Mouse (Mus musculus): ENCODE data around the gene Cyp2w1. TPM values are rescaled to one million over a fixed set of nuclear protein-coding genes. Genes with fewer than 3 reads are reported as not detected.
"Not testable (repeated sequence)": the region's sequence is repeated elsewhere in the genome, so short reads cannot be mapped to it uniquely, and the experiment has no call there.

Cyp2w1 gene
- total RNA-seq, 2 experiments from 2014 or later, result not detected

- DNase-seq, result peak; percentile 97 to 98
- intact Hi-C loops (cut with DNase I), result no loop called here
These were observed 28.2 kb downstream of the Cyp2w1 start for GRCm38 (mm10) chr5:139380385-139381248.

- DNase-seq, result no peak
These were observed 29.4 kb downstream of the Cyp2w1 start for GRCm38 (mm10) chr5:139381586-139382513.

GRCm38 (mm10) chr5:139382760-139383159 is 30.3 kb downstream of the Cyp2w1 start:
- peak; percentile 66 to 70 for DNase-seq
- intact Hi-C loops (cut with DNase I), result loop anchor here (2.0 kb wide), 1 partner anchor 14 kb away; no protein-coding TSS in a partner anchor

More at GRCm38 (mm10) chr5:139381586-139382513, 29.4 kb downstream of the Cyp2w1 start:
- intact Hi-C loops (cut with DNase I), result loop anchor here (2.0 kb wide), 1 partner anchor 13 kb away; no protein-coding TSS in a partner anchor

GRCm38 (mm10) chr5:139383234-139383633 is 30.8 kb downstream of the Cyp2w1 start:
- intact Hi-C loops (cut with DNase I), result loop anchor here (2.0 kb wide), 1 partner anchor 14 kb away; no protein-coding TSS in a partner anchor
- DNase-seq, result no peak

- no peak for DNase-seq
These were observed 32.1 kb downstream of the Cyp2w1 start for GRCm38 (mm10) chr5:139384531-139384930.

GRCm38 (mm10) chr5:139386047-139386446 is 33.6 kb downstream of the Cyp2w1 start:
- no peak for DNase-seq
- intact Hi-C loops (cut with DNase I), result no loop called here

More at GRCm38 (mm10) chr5:139384531-139384930, 32.1 kb downstream of the Cyp2w1 start:
- intact Hi-C loops (cut with DNase I), result no loop called here

- no peak for DNase-seq
- intact Hi-C loops (cut with DNase I), result no loop called here
These were observed 35.1 kb downstream of the Cyp2w1 start for GRCm38 (mm10) chr5:139387329-139388194.

GRCm38 (mm10) chr5:139388195-139388570 is 35.8 kb downstream of the Cyp2w1 start:
- DNase-seq, result no peak
- intact Hi-C loops (cut with DNase I), result no loop called here

- no peak for DNase-seq
- intact Hi-C loops (cut with DNase I), result no loop called here
These were observed 36.6 kb downstream of the Cyp2w1 start for GRCm38 (mm10) chr5:139388694-139389675.

- intact Hi-C loops (cut with DNase I), result no loop called here
- peak; percentile 73 to 74 for DNase-seq
These were observed 37.3 kb downstream of the Cyp2w1 start for GRCm38 (mm10) chr5:139389676-139390061.

- DNase-seq; intact Hi-C loops (cut with DNase I): not testable (repeated sequence)
These were observed 38.1 kb downstream of the Cyp2w1 start for GRCm38 (mm10) chr5:139390324-139391119.

GRCm38 (mm10) chr5:139391309-139391990 is 39.0 kb downstream of the Cyp2w1 start:
- DNase-seq, result peak; percentile 54 to 57

GRCm38 (mm10) chr5:139392219-139393196 is 40.1 kb downstream of the Cyp2w1 start:
- intact Hi-C loops (cut with DNase I), result no loop called here
- DNase-seq, result no peak

More at GRCm38 (mm10) chr5:139391309-139391990, 39.0 kb downstream of the Cyp2w1 start:
- intact Hi-C loops (cut with DNase I), result no loop called here

- DNase-seq, result no peak
- intact Hi-C loops (cut with DNase I), result no loop called here
These were observed 40.8 kb downstream of the Cyp2w1 start for GRCm38 (mm10) chr5:139393197-139393588.

GRCm38 (mm10) chr5:139394399-139394798 is 42.0 kb downstream of the Cyp2w1 start:
- no peak for DNase-seq
- intact Hi-C loops (cut with DNase I), result no loop called here

- intact Hi-C loops (cut with DNase I), result no loop called here
- no peak for DNase-seq
These were observed 43.1 kb downstream of the Cyp2w1 start for GRCm38 (mm10) chr5:139395528-139395927.

All from heart, postnatal 14 days (tissue).